Mouse (Mus musculus) thymus, adult 2 months (tissue): ENCODE results near the gene Pbx1. TPM values are rescaled to one million over a fixed set of nuclear protein-coding genes. Genes with fewer than 3 reads are reported as not detected.

Source experiments
- DNase-seq: peaks from one replicate; pipeline ENCODE4 v3.0.0; 2021
- H3K27ac ChIP-seq: fragments of 200-500 bp; 2 replicates; pipeline ENCODE4 v1.5.1; 2012; ENCODE audit warnings: low read length, control low read depth; ENCODE audit not compliant: control insufficient read depth, insufficient read depth
- H3K27me3 ChIP-seq: fragments of 200-500 bp; 2 replicates; pipeline ENCODE4 v1.6.1; 2012; ENCODE audit warnings: mild to moderate bottlenecking, low read length, moderate library complexity, mixed read lengths; ENCODE audit not compliant: control insufficient read depth, insufficient read depth
- H3K36me3 ChIP-seq: fragments of 200-500 bp; 2 replicates; pipeline ENCODE4 v1.6.1; 2012; ENCODE audit warnings: mild to moderate bottlenecking, low read length, moderate library complexity; ENCODE audit not compliant: control insufficient read depth, insufficient read depth
- H3K4me1 ChIP-seq: fragments of 200-500 bp; replicated peaks from 2 replicates; pipeline ENCODE4 v1.6.1; 2012; ENCODE audit warnings: low read length; ENCODE audit not compliant: control insufficient read depth, insufficient read depth
- H3K4me3 ChIP-seq: fragments of 200-500 bp; 2 replicates; pipeline ENCODE4 v1.5.1; 2012; ENCODE audit warnings: mild to moderate bottlenecking, low read length, control low read depth, moderate library complexity; ENCODE audit not compliant: control insufficient read depth, insufficient read depth
- CTCF ChIP-seq: fragments of 200-500 bp; IDR thresholded peaks from 2 replicates; pipeline ENCODE4 v1.5.1; 2012; ENCODE audit warnings: mild to moderate bottlenecking, control low read depth, low read length, moderate library complexity, borderline replicate concordance; ENCODE audit not compliant: control insufficient read depth, poor library complexity, insufficient read depth; ENCODE audit errors: extremely low read depth
- POLR2A ChIP-seq: fragments of 200-500 bp; IDR thresholded peaks from 2 replicates; pipeline ENCODE4 v1.6.1; 2012; ENCODE audit warnings: mild to moderate bottlenecking, low read length, control low read depth, moderate library complexity; ENCODE audit not compliant: control insufficient read depth, poor library complexity, insufficient read depth; ENCODE audit errors: extremely low read depth
- WGBS: fragments of 180-500 bp; shearing (Covaris S2); methylation state at CpG from one replicate; pipeline ENCODE4 v1.1.7; 2018; 5-methylcytosine and 5-hydroxymethylcytosine counted together
- polyA plus RNA-seq: library from polyadenylated mRNA; depleted of rRNA; stranded (reverse); fragments of >200 nt; gene quantifications from 2 replicates; pipeline ENCODE4 v1.2.3, GENCODE M21; 2012

The Pbx1 gene
- polyA plus RNA-seq, 1 experiment, result 13.0 TPM

DNA sequence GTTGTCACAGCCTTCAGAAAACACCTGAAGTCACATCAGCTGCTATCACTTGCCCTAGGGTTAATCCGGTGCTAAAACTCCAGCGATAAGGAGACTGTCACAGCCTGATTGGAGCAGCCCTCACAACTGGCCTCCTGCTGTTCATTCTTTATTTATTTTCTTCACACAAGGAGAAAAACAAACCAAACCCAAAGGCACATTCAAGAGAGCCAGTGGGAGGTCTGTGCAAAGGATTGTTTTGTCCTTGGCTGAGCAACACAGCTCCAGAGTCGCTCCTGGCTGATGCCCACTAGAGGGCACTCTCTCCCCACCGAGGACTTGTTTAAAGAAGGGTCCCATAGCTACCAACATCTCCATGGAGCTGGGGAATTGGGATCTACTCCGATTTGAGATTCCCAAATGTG is 218.0 kb downstream of the Pbx1 start:
- H3K4me3 ChIP-seq, result no peak overlapping the region
- H3K27ac ChIP-seq, result no peak overlapping the region
- DNase-seq, result no peak
- no peaks in the 10 kb centered on the region for H3K27me3 ChIP-seq
- no peaks in the 10 kb centered on the region for H3K4me1 ChIP-seq
- TF ChIP-seq CTCF, result no peak
- TF ChIP-seq POLR2A, result no peak
- H3K36me3 ChIP-seq, result no peaks in the 10 kb centered on the region
- 31% methylated on average over 5 of the region's 5 CpGs for WGBS

DNA sequence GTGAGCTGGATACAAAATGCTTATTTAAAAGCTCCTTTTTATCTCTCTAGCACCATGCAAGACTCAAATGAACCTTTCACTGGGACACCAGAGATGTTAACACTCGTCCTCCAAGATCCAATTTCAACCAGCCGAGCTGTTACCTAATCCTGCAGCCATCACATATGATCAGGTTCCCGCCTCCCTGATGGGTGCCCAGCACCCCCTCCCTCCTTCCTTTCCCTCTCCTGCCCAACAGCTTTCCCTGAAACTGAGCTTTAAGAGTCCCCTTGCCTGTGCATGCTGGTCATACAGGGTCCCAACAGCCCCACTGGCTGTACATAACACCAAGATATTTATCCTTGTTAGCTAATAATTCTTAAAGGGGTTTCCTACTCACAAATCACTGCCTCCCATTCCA is 218.5 kb downstream of the Pbx1 start:
- Histone ChIP-seq H3K27me3 (no peaks in the 10 kb centered on the region), H3K27ac (no peak overlapping the region), H3K4me3 (no peak overlapping the region), H3K4me1 (no peaks in the 10 kb centered on the region), H3K36me3 (no peaks in the 10 kb centered on the region)
- TF ChIP-seq CTCF, result no peak
- TF ChIP-seq POLR2A, result no peak
- no peak for DNase-seq
- WGBS, result 83% methylated on average over 3 of the region's 3 CpGs

DNA sequence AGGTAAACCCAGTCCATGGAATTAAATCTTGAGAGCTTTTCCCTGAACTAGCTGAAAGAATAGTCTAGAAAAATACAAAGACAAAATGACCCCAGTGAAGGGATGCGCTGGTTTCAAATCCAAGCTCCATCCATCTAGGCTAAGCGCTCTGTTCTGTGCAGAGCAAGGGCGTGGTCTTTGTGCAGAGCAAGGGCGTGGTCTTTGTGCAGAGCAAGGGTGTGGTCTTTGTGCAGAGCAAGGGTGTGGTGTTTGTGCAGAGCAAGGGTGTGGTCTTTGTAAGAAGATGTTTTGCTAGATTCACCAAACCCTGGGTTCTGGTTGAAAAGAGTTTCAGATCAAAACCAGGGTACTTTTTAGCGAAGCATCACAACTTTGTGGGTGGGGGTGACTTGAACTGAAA is 221.7 kb downstream of the Pbx1 start:
- H3K27me3 ChIP-seq, result no peaks in the 10 kb centered on the region
- H3K36me3 ChIP-seq, result no peaks in the 10 kb centered on the region
- H3K27ac ChIP-seq, result no peak overlapping the region
- no peak for TF ChIP-seq CTCF
- TF ChIP-seq POLR2A, result no peak
- no peak overlapping the region for H3K4me3 ChIP-seq
- H3K4me1 ChIP-seq, result no peaks in the 10 kb centered on the region
- WGBS, result 93% methylated on average over 5 of the region's 5 CpGs
- no peak for DNase-seq

DNA sequence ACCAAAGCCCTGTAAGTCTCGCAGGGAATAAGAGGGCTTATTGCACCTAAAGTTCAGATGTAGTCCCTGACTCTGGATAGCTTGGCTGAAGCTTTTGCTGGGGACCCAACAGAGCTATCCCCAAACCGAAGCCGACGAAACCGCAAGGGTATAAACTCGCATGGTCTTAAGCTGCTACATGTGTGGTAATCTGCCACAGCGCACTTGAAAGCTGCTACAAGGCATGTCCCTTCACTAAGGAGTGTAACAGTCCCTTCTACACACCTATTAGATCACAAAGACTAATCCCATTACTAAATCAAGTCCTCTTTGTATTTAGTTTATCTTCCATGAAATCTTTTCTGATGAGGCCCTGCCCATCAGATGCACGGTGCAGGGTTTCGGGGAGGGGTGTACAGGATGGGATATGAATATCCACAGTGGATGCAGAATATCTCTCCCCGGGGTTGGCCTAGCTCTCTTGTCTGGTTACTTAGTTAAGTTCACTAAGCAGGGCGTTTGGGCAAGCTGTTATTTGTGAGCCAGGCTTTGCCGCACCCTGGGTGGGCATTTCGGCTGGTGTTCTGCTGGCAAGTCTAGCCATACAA is 231.4 kb downstream of the Pbx1 start:
- TF ChIP-seq CTCF, result no peak
- no peak for TF ChIP-seq POLR2A
- Histone ChIP-seq H3K4me1 (no peaks in the 10 kb centered on the region), H3K27me3 (no peaks in the 10 kb centered on the region), H3K27ac (no peak overlapping the region), H3K4me3 (no peak overlapping the region), H3K36me3 (no peaks in the 10 kb centered on the region)
- no peak for DNase-seq
- 97% methylated on average over 13 of the region's 13 CpGs for WGBS

DNA sequence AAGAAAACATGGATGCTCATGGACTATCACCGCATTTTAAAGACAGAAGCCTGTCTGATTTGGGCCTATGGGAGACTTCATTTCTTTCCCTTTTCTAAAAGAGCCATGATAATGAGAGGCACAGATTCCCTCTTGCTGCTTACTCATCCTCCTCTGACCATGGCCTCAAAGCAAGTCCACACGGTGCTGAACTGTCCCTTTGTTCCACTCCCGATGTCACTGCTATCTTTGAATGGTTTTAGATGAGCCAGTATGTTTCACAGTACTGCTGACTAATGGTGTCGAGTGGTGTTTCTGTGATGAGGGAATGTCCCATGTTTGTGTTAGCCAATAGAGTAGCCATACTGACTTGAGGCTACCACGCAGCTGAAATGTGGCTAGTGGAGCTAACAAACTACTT is 233.8 kb downstream of the Pbx1 start:
- DNase-seq, result no peak
- WGBS, result 92% methylated on average over 5 of the region's 5 CpGs
- Histone ChIP-seq H3K4me1 (no peaks in the 10 kb centered on the region), H3K27ac (no peak overlapping the region), H3K36me3 (no peaks in the 10 kb centered on the region), H3K4me3 (no peak overlapping the region), H3K27me3 (no peaks in the 10 kb centered on the region)
- TF ChIP-seq POLR2A, result no peak
- no peak for TF ChIP-seq CTCF

DNA sequence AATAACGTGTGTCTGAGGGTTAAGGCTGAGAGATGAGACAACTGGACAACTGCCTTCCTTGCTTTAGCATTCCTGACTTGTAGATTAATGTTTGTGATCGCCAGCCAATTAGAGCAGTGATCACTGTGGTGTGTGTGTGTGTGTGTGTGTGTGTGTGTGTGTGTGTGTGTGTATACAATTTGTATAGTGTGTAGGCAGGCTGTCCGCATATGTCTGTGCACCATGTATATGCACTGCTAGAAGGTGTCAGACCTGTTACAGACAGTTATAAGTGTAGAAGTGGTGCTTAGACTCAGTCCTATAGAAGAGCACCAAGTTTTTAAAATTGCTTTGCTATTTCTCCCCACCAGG is 234.2 kb downstream of the Pbx1 start:
- 93% methylated on average over 3 of the region's 3 CpGs for WGBS
- H3K27ac ChIP-seq, result no peak overlapping the region
- H3K36me3 ChIP-seq, result no peaks in the 10 kb centered on the region
- no peaks in the 10 kb centered on the region for H3K27me3 ChIP-seq
- TF ChIP-seq POLR2A, result no peak
- no peak for TF ChIP-seq CTCF
- H3K4me1 ChIP-seq, result no peaks in the 10 kb centered on the region
- no peak overlapping the region for H3K4me3 ChIP-seq
- DNase-seq, result no peak
